Mouse (Mus musculus): ENCODE measurements at regions not wholly inside any gene's neighbourhood (a gene's known extent, or its start where the extent isn't known, plus 50 kb on each side); places are given as distances from the start of the nearest gene placed in this dataset.

- H3K27ac ChIP-seq, result no peak overlapping the region
- intact Hi-C loops (cut with DNase I), result no loop called here
- no peak for DNase-seq
- TF ChIP-seq CTCF (IDR thresholded peaks at IDR 0.05), result no peak
- no peak overlapping the region for H3K4me3 ChIP-seq
Measured at GRCm38 (mm10) chr1:47448070-47448469, 555.4 kb upstream of the Slc39a10 start.

DNA sequence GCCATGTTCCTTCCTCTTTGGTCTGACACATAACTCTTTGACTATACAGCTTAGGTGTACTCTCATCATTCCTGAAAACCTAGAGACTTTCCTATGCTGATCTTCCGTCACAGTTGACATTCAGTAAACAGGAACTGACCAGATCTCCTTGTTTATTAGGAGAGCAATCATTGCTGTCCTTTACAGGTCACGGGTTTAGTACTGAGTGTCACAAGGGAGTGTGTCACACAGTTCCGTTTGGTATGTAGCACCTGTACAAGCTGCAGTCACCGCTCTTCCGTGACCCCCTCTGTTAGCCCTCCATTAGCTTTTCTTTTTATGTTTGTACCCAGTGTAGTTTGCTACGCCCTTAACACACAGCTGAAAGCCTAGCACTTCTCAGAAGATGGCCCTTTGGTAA lies 553.4 kb upstream of the Slc39a10 start:
- H3K27ac ChIP-seq, result no peak overlapping the region
- intact Hi-C loops (cut with DNase I), result no loop called here
- TF ChIP-seq CTCF (IDR thresholded peaks at IDR 0.05), result no peak
- DNase-seq, result no peak
- H3K4me3 ChIP-seq, result no peak overlapping the region

DNA sequence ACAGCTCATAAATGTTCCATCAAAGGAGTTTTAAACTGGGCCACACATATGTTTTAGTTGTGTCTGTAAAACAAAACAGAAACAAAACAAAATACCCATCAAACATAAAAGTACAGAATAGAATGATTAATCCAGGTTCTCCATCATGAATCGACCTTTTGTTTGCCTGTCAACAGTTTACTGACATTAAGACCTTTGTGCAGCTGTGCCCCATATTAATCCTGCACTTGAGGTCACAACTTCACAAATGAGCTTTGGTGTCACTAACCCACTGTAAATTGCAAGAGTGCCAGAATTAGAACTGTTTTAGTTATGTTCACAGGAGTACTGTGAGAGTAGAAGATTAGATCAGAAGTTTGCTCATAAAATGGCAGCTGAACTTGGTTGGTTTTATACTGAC lies 540.2 kb upstream of the Slc39a10 start:
- Histone ChIP-seq H3K4me3 (no peak overlapping the region), H3K27ac (no peak overlapping the region)
- no peak for TF ChIP-seq CTCF (IDR thresholded peaks at IDR 0.05)
- no peak for DNase-seq
- intact Hi-C loops (cut with DNase I), result no loop called here

DNA sequence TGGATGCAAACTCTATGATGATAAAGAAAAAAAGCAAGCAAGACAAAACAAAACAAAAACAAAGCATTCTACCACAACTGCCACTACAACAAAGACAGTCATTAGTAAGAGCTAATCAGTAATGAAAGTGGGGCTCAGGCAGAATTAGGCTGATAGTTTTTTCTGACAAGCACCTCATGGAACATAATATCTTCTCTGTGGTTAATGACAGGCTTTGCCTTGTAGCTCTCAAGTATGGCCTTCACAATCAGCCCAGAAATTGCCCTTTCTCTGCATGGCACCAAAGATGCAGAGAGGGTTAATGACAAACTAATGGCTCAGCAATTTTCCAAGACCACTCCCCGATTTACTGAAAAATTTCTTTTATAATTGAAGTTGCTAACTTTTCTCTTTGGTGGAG lies 512.5 kb upstream of the Slc39a10 start:
- Histone ChIP-seq H3K27ac (no peak overlapping the region), H3K4me3 (no peak overlapping the region)
- intact Hi-C loops (cut with DNase I), result no loop called here
- no peak for DNase-seq
- TF ChIP-seq CTCF (IDR thresholded peaks at IDR 0.05), result no peak

DNA sequence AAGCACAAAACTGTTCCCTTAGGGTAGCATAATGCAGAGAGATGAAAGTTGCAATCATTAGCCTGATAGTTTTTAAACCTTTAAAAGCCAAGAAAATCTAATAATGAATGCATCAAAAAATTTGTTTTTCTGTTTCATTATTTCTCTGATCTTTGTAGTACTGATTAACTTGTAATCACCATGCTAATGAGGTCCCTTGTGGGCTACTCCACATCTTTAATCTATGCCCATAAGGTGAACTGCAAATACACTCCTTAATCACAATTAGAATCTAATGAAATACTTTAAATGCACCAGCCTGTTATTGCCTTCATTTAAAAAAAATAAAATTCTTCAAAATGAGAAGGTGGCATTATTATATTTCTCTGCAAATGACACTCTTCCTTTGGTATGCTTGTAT lies 493.9 kb upstream of the Slc39a10 start:
- intact Hi-C loops (cut with DNase I), result no loop called here
- no peak for TF ChIP-seq CTCF (IDR thresholded peaks at IDR 0.05)
- no peak overlapping the region for H3K27ac ChIP-seq
- DNase-seq, result no peak
- H3K4me3 ChIP-seq, result no peak overlapping the region

DNA sequence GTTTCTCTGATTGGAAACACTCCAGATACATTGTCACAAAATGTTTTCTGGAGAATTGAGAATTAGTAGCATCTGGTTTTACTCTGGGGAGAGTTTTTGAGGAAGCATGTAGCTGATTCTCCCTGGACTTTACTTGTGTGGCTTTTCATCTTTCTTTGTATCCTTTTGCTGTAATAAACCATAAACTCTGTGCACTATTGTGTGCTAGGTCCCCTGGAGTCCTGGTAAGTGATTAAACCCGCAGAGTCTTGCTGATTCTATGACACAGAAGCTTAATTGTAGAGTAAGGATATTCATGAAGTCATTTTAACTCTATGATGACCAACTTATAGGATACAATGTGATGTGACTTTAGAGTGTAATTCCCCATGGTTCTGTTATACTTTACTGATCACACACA lies 486.1 kb upstream of the Slc39a10 start:
- Histone ChIP-seq H3K4me3 (no peak overlapping the region), H3K27ac (no peak overlapping the region)
- no peak for DNase-seq
- intact Hi-C loops (cut with DNase I), result no loop called here
- no peak for TF ChIP-seq CTCF (IDR thresholded peaks at IDR 0.05)

DNA sequence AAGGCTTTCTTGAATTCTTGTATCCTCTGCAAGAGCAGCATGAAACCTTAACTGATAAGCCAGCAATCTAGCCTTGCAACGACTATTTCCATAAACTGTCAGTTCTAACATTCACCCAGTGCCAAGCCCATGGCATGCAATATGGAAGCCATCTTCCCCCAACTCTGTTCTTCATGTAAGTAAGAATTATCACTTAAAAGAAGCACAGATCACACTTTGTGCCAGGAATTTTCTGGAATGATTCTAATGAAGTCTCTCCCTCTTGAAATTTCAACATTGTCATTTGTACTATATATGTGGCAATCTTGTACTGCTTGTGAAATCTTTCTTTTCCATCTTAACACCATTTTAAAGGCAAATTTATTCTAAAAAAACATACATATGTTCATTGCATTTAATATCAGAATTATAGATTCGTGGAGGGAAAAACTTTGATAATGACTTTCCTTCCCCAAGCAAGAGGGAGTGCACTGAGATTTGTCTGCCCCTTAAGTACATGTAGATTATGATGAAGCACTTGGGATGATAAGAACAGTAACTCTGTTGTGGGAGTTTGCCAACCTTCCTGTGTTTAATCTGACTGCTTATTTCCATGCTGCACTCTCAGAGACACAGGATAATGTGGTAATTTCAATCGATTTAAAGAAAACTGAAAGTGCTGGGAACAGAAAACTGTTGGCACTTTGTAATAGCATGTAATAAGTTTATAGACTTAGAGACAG lies 447.2 kb upstream of the Slc39a10 start:
- intact Hi-C loops (cut with DNase I), result no loop called here
- no peak for TF ChIP-seq CTCF (IDR thresholded peaks at IDR 0.05)
- Histone ChIP-seq H3K27ac (no peak overlapping the region), H3K4me3 (no peak overlapping the region)
- no peak for DNase-seq

- Histone ChIP-seq H3K4me3 (no peak overlapping the region), H3K27ac (no peak overlapping the region)
- no peak for TF ChIP-seq CTCF (IDR thresholded peaks at IDR 0.05)
- no peak for DNase-seq
- intact Hi-C loops (cut with DNase I), result no loop called here
Measured at GRCm38 (mm10) chr1:47310572-47311075, 418.0 kb upstream of the Slc39a10 start.

DNA sequence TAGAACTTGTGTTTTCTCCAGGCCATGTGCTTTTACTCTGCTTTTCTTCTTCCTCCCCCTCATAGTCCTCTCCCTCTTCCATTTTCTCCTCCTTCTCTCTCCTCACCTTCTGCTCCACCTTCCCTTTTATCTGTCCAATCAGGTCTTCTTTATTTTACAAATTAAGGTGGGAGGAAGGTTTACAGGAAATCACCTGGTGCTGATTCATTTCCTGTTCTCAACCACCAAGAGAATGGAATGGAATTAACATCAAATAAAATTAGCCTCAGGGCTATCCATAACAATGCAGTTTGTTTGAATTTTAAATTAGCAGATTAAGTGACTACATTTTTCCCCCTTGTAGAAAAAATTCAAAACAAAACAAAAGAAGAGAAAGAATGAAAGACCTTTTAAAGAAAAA lies 414.3 kb upstream of the Slc39a10 start:
- H3K4me3 ChIP-seq, result no peak overlapping the region
- H3K27ac ChIP-seq, result no peak overlapping the region
- no peak for TF ChIP-seq CTCF (IDR thresholded peaks at IDR 0.05)
- DNase-seq, result no peak
- intact Hi-C loops (cut with DNase I), result no loop called here

DNA sequence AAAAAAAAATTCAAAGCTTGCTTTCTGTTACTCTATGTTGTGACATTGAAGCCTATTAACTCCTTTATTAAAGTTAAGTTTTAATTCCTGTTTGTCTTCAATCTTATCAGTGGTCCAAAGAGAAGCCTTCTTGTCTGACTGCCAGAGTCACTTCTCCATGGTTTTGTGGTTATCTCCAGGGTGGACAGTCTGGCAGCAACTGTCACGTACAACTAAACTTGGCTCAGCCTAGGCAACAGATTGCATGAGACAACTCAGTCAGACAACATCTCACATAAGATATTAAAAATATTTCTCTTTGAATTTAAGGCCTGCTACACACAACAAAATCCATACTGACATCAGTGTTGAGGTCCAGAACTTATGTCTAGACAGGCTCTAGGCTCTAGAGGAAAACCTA lies 406.7 kb upstream of the Slc39a10 start:
- no peak for DNase-seq
- Histone ChIP-seq H3K4me3 (no peak overlapping the region), H3K27ac (no peak overlapping the region)
- intact Hi-C loops (cut with DNase I), result no loop called here
- TF ChIP-seq CTCF (IDR thresholded peaks at IDR 0.05), result no peak

DNA sequence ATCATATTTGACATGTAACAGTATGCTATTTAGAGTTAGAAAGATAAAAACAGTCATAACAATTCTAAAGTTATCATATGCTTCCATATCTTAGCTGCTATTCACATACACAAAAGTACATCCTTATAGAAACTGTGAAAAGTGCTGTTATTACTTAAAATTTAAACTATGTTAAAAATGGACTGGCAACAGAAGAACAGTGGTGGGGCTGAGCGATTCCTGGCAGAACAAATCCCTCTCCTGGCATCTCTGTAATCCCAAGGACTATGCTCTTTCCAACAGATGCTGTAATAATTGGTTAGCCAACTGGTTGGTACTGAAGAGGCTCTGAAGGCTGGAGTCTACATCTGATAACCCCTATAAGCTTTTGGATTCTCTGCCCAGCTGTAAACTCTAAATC lies 393.0 kb upstream of the Slc39a10 start:
- Histone ChIP-seq H3K27ac (no peak overlapping the region), H3K4me3 (no peak overlapping the region)
- intact Hi-C loops (cut with DNase I), result no loop called here
- DNase-seq, result no peak
- no peak for TF ChIP-seq CTCF (IDR thresholded peaks at IDR 0.05)

- intact Hi-C loops (cut with DNase I), result no loop called here
- no peak for TF ChIP-seq CTCF (IDR thresholded peaks at IDR 0.05)
- Histone ChIP-seq H3K27ac (no peak overlapping the region), H3K4me3 (no peak overlapping the region)
- no peak for DNase-seq
Measured at GRCm38 (mm10) chr1:47278321-47279020, 385.8 kb upstream of the Slc39a10 start.

DNA sequence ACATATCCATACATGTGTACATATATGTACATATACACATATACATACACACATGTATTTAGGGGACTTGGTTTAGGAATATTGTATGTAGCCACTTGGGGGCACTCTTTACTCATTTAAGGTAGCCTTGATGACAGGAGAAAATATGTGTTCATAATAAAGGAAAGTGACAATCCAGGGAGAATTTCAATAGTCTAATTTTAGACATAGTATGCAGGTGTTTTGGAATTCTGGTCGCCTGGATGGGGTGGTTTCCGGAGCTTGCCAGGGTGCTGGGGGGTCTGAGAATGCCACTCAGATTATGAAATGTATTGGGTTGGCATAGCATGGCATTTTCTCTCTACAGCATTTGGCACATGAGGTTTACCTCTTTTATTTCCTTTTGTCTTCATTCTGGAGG lies 385.2 kb upstream of the Slc39a10 start:
- intact Hi-C loops (cut with DNase I), result no loop called here

DNA sequence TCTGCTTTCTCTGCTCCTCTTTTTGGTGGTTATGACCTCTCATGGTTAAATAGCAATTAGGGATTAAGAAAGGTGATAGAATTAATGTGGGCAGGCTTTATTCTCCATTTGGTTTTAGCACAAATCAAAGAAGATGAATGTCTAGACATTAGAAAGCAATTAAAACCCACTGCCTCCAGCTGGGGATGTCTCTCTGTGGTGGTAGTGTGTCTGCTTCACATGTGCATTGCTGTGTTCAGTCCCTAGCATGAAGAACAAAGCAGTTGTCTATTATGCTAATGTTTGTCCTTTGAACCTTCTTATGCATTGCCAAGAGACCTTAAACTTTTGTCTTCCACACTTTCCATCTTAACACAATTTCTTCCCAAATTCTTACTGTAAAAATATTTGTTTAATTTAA lies 379.5 kb upstream of the Slc39a10 start:
- H3K27ac ChIP-seq, result no peak overlapping the region
- TF ChIP-seq CTCF (IDR thresholded peaks at IDR 0.05), result no peak
- intact Hi-C loops (cut with DNase I), result no loop called here
- H3K4me3 ChIP-seq, result no peak overlapping the region
- DNase-seq, result no peak

More for the DNA sequence above, 385.2 kb upstream of the Slc39a10 start:
- peak; percentile 51 for TF ChIP-seq CTCF (IDR thresholded peaks at IDR 0.05)
- DNase-seq, result no peak
- no peak overlapping the region for H3K27ac ChIP-seq
- no peak overlapping the region for H3K4me3 ChIP-seq
